Mouse (Mus musculus): Measurements from ENCODE around the gene Gm10842.
A peak's percentile ranks its signal among the peaks of the same experiment; 100 is the strongest.
"Not testable (repeated sequence)": the region's sequence is repeated elsewhere in the genome, so short reads cannot be mapped to it uniquely, and the experiment has no call there.

Gene Gm10842

GRCm38 (mm10) chr11:105146593-105146992 lies at the start of gene Gm10842:
Gene Gm10842, plus strand, starts transcription at chr11:105146893.
- no peak for DNase-seq

GRCm38 (mm10) chr11:105112448-105112847 lies 34.2 kb upstream of the Gm10842 start:
- not testable (repeated sequence) for DNase-seq

- DNase-seq = no peak
Observed at GRCm38 (mm10) chr11:105117814-105118213, 28.9 kb upstream of the Gm10842 start.

- no peak for DNase-seq
Observed at GRCm38 (mm10) chr11:105120551-105121061, 26.1 kb upstream of the Gm10842 start.

GRCm38 (mm10) chr11:105121792-105122191 lies 24.9 kb upstream of the Gm10842 start:
- not testable (repeated sequence) for DNase-seq

GRCm38 (mm10) chr11:105123986-105124385 lies 22.7 kb upstream of the Gm10842 start:
- peak; percentile 25 to 26 for DNase-seq

GRCm38 (mm10) chr11:105125735-105126519 lies 20.8 kb upstream of the Gm10842 start, which contains the start of gene Mettl2:
Gene Mettl2, plus strand, starts transcription at chr11:105126425.
- peak; percentile 81 to 82 for DNase-seq

- DNase-seq = no peak
Observed at GRCm38 (mm10) chr11:105126520-105127029, 20.1 kb upstream of the Gm10842 start.

GRCm38 (mm10) chr11:105135692-105136091 lies 11.0 kb upstream of the Gm10842 start:
- DNase-seq = no peak

GRCm38 (mm10) chr11:105137255-105137654 lies 9.4 kb upstream of the Gm10842 start:
- not testable (repeated sequence) for DNase-seq

- not testable (repeated sequence) for DNase-seq
Observed at GRCm38 (mm10) chr11:105140512-105140911, 6.2 kb upstream of the Gm10842 start.

GRCm38 (mm10) chr11:105141115-105141514 lies 5.6 kb upstream of the Gm10842 start:
- no peak for DNase-seq

- DNase-seq = no peak
Observed at GRCm38 (mm10) chr11:105143564-105143963, 3.1 kb upstream of the Gm10842 start.

GRCm38 (mm10) chr11:105144084-105144483 lies 2.6 kb upstream of the Gm10842 start:
- DNase-seq = no peak

GRCm38 (mm10) chr11:105144508-105145210 lies 2.0 kb upstream of the Gm10842 start:
- no peak for DNase-seq

- DNase-seq = no peak
Observed at GRCm38 (mm10) chr11:105145211-105145610, 1.5 kb upstream of the Gm10842 start.

- no peak for DNase-seq
Observed at GRCm38 (mm10) chr11:105149353-105149752, 2.7 kb downstream of the Gm10842 start.

- DNase-seq = no peak
Observed at GRCm38 (mm10) chr11:105149766-105150165, 3.1 kb downstream of the Gm10842 start.

GRCm38 (mm10) chr11:105150691-105151090 lies 4.0 kb downstream of the Gm10842 start:
- DNase-seq = no peak

- DNase-seq = no peak
Observed at GRCm38 (mm10) chr11:105151226-105152016, 4.7 kb downstream of the Gm10842 start.

- DNase-seq = no peak
Observed at GRCm38 (mm10) chr11:105152017-105152300, 5.3 kb downstream of the Gm10842 start.

- no peak for DNase-seq
Observed at GRCm38 (mm10) chr11:105152357-105152899, 5.7 kb downstream of the Gm10842 start.

All from lung, adult 18-20 months (tissue).